Comparison of ENCODE assay signal across 8 mouse cellular contexts in genomic region chr3:36612687-36613086, GRCm38 (mm10). TPM values are rescaled to one million over a fixed set of nuclear protein-coding genes. Genes with fewer than 3 reads are reported as not detected.
DNase-seq lines count a peak whose midpoint lies in the region; ATAC-seq and TF ChIP-seq lines count a peak whose summit lies in the region.

No protein-coding gene starts in this region.

- H3K9me3 ChIP-seq in heart, embryonic 10.5 days = no peaks in the 10 kb centered on the region
- no peaks in the 10 kb centered on the region for H3K9me3 ChIP-seq in G1E (replicated peaks)
- H3K9me3 ChIP-seq in liver, embryonic 15.5 days (replicated peaks) = no peaks in the 10 kb centered on the region

- H3K4me1 ChIP-seq in heart, embryonic 10.5 days = 0 out of 2 replicates have a peak, but pooled peaks cover 4% of the 10 kb centered on the region
- H3K4me1 ChIP-seq in G1E (ENCODE audit: insufficient read depth, low read depth, low read length) = peaks cover 19% of the 10 kb centered on the region
- H3K4me1 ChIP-seq in liver, embryonic 15.5 days (replicated peaks) = peaks cover 16% of the 10 kb centered on the region

- peak overlapping the region; percentile 88 for H3K27ac ChIP-seq in heart, embryonic 10.5 days
- H3K27ac ChIP-seq in liver, embryonic 15.5 days (replicated peaks) = 0 out of 2 replicates have a peak overlapping the region, but pooled peaks have one; percentile 7

- no peak for ATAC-seq in G1E (ENCODE audit: extremely low read depth, insufficient number of reproducible peaks, low FRiP score, poor library complexity, severe bottlenecking)
- peak; percentile 30; the same call in 1 of the 2 replicates for ATAC-seq in liver, embryonic 15.5 days (ENCODE audit: insufficient read depth)
- no peak for ATAC-seq in megakaryocyte-erythroid progenitor cell, adult 5-6 weeks (replicated peaks; ENCODE audit: low FRiP score, low TSS enrichment, poor library complexity, severe bottlenecking)

- H3K4me3 ChIP-seq in heart, embryonic 10.5 days = peak overlapping the region; percentile 76
- peak overlapping the region; percentile 74 for H3K4me3 ChIP-seq in G1E (ENCODE audit: low read depth, low read length)
- H3K4me3 ChIP-seq in liver, embryonic 15.5 days (replicated peaks) = peak overlapping the region; percentile 69

- no peak for TF ChIP-seq CTCF in G1E (IDR thresholded peaks at IDR 0.05; ENCODE audit: low read depth, low read length)

- peak overlapping the region; percentile 93 for H3K4me2 ChIP-seq in liver, embryonic 15.5 days

- no peaks in the 10 kb centered on the region for H3K27me3 ChIP-seq in heart, embryonic 10.5 days (ENCODE audit: insufficient read depth, poor library complexity, severe bottlenecking)
- no peaks in the 10 kb centered on the region for H3K27me3 ChIP-seq in G1E (ENCODE audit: insufficient read depth, low read length)
- H3K27me3 ChIP-seq in liver, embryonic 15.5 days = no peaks in the 10 kb centered on the region

- peak overlapping the region; percentile 70 for H3K9ac ChIP-seq in liver, embryonic 15.5 days

- no peak for DNase-seq in heart, embryonic 10.5 days (ENCODE audit: low spot score)
- no peak for DNase-seq in heart, postnatal 14 days
- DNase-seq in G1E (ENCODE audit: low spot score) = no peak
- peak; percentile 21 for DNase-seq in frontal cortex, adult 2 months (ENCODE audit: extremely low spot score in 1 of 2, low spot score in 1 of 2)
- no peak for DNase-seq in thymus, postnatal 4 days
- no peak for DNase-seq in retina, embryonic 14.5 days (ENCODE audit: low spot score)

- H3K36me3 ChIP-seq in heart, embryonic 10.5 days = no peaks in the 10 kb centered on the region
- peaks cover 6% of the 10 kb centered on the region for H3K36me3 ChIP-seq in G1E (replicated peaks)
- no peaks in the 10 kb centered on the region for H3K36me3 ChIP-seq in liver, embryonic 15.5 days (replicated peaks)

- whole genome bisulfite sequencing in heart, embryonic 10.5 days = 5% methylated on average over 6 of the region's 6 CpGs
- 21% methylated on average over 6 of the region's 6 CpGs for WGBS in liver, embryonic 15.5 days (ENCODE audit: insufficient replicate concordance)

- intact Hi-C loops in heart, postnatal 14 days (cut with DNase I) = no loop called here

RNA-seq across cellular contexts. Expression of gene Bbs7, which starts 0.6 kb away (rescaled TPM):
- polyA plus RNA-seq in heart, embryonic 10.5 days (2016; fragmentation: Nextera tagmentation; extraction: Ambion mirVana) = 12.2 and 12.6 TPM in 2 replicates
- 1 to 10 TPM; 5.3 to 7.2 TPM for total RNA-seq in heart, postnatal 14 days (2021)
- total RNA-seq in G1E (2014; fragmentation: Nextera tagmentation) = 16.5 TPM in 2 replicates
- total RNA-seq in G1E (2017) = 10.5 and 12.2 TPM in 2 replicates
- 1.7 and 2.0 TPM in 2 replicates for polyA plus RNA-seq in G1E (2012)
- polyA plus RNA-seq in frontal cortex, adult 2 months (2012; rRNA removed) = 18.1 and 19.5 TPM in 2 replicates
- 8.8 and 8.9 TPM in 2 replicates for polyA plus RNA-seq in liver, embryonic 15.5 days (2015; fragmentation: Nextera tagmentation; extraction: Ambion mirVana)
- total RNA-seq in megakaryocyte-erythroid progenitor cell, adult 5-6 weeks (2014; fragmentation: Nextera tagmentation) = 2.4 and 3.4 TPM in 2 replicates
- total RNA-seq in megakaryocyte-erythroid progenitor cell, adult 5-6 weeks (2017) = 3.7 and 4.7 TPM in 2 replicates

RNA-seq across cellular contexts. Expression of gene Ccna2, which starts 40.7 kb away (rescaled TPM):
- 196 and 199 TPM in 2 replicates for polyA plus RNA-seq in heart, embryonic 10.5 days (2016; fragmentation: Nextera tagmentation; extraction: Ambion mirVana)
- total RNA-seq in heart, postnatal 14 days (2021) = 10 to 100 TPM in 1 of 2 experiments, 1 to 10 TPM in 1; 7.7 to 13.6 TPM
- total RNA-seq in G1E (2014; fragmentation: Nextera tagmentation) (410 and 504 TPM in 2 replicates), G1E (2017) (238 and 290 TPM in 2 replicates)
- 189 and 242 TPM in 2 replicates for polyA plus RNA-seq in G1E (2012)
- polyA plus RNA-seq in frontal cortex, adult 2 months (2012; rRNA removed) = 4.1 and 4.7 TPM in 2 replicates
- polyA plus RNA-seq in liver, embryonic 15.5 days (2015; fragmentation: Nextera tagmentation; extraction: Ambion mirVana) = 251 and 253 TPM in 2 replicates
- total RNA-seq in megakaryocyte-erythroid progenitor cell, adult 5-6 weeks (2014; fragmentation: Nextera tagmentation) = 167 and 202 TPM in 2 replicates
- total RNA-seq in megakaryocyte-erythroid progenitor cell, adult 5-6 weeks (2017) = 173 and 226 TPM in 2 replicates

Comparison
In these comparisons a context has a peak if more than half of its experiments do, and no peak if none do; other contexts are left out.
1. DNase-seq: peak in frontal cortex, adult 2 months (2 of 2); none in heart, embryonic 10.5 days (single experiment), heart, postnatal 14 days (0 of 2), G1E (single experiment), thymus, postnatal 4 days (single experiment) and retina, embryonic 14.5 days (single experiment).
2. RNA of gene Ccna2, which starts 40.7 kb away (polyA plus RNA-seq): 251 to 253 TPM in liver, embryonic 15.5 days, 196 to 199 TPM in heart, embryonic 10.5 days and 189 to 242 TPM in G1E; 4.1 to 4.7 TPM in frontal cortex, adult 2 months; every median in the first group is over 10 times any median in the second.
3. Peak in every context shown above with its lines, with median percentiles within 50 percentile points of each other: H3K4me3 ChIP-seq.